Mouse (Mus musculus) G1E (cell line): Measurements from ENCODE around the gene Serinc3.

ENCODE experiments used
- CTCF ChIP-seq: IDR thresholded peaks from 2 replicates; pipeline ENCODE4 v1.5.1; 2012; ENCODE audit warnings: low read depth, low read length, inconsistent platforms, mixed read lengths
- GATA1 ChIP-seq: IDR thresholded peaks from 2 replicates; pipeline ENCODE4 v1.6.1; 2012; ENCODE audit warnings: borderline replicate concordance, low read length, inconsistent platforms, mixed read lengths
- GATA2 ChIP-seq: IDR thresholded peaks from 2 replicates; pipeline ENCODE4 v1.6.1; 2012; ENCODE audit warnings: low read depth, low read length, inconsistent platforms, borderline replicate concordance
- POLR2AphosphoS5 ChIP-seq: IDR thresholded peaks from 2 replicates; pipeline ENCODE4 v1.6.1; 2012; ENCODE audit warnings: low read depth, low read length, inconsistent platforms; ENCODE audit not compliant: insufficient replicate concordance

DNA sequence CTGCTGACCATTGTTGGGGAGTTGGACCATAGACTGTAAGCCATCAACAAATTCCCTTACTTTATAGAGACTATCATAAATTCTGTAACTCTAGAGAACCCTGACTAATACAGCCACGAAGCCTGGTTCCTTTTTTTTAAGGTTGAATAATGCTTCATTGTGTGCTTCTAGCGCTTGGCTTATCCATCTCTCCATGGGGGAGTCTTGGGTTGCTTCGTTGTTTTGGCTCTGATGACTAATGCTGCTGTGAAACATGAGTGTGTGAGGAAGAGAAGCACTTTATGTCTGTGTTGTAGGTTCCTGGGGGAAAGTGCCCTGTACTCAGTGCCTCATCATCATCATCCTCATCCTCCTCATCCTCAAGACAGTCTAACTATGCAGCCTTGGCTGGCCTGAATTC lies 19.0 kb upstream of the Serinc3 start:
- TF ChIP-seq CTCF (no peak), GATA2 (no peak), POLR2AphosphoS5 (no peak), GATA1 (no peak)
